ENCODE assay signal across 17 mouse cellular contexts in genomic region chr17:85291154-85291553, GRCm38 (mm10).
"Had no signal": no experiment of that assay in that cellular context is flagged by ENCODE, and none has a peak within 500 bp of the region (broad histone marks: within the 10 kb centered on the region; RNA-seq: fewer than 3 reads in every experiment).

No protein-coding gene starts in this region.

- H3K27me3 ChIP-seq: limb, embryonic 12.5 days; liver, embryonic 15.5 days; midbrain, embryonic 13.5 days; neural tube, embryonic 12.5 days had no signal

- H3K9me3 ChIP-seq: liver, embryonic 15.5 days; midbrain, embryonic 13.5 days had no signal

- H3K27ac ChIP-seq: limb, embryonic 12.5 days; liver, embryonic 15.5 days; midbrain, embryonic 13.5 days; neural tube, embryonic 12.5 days had no signal

- H3K4me2 ChIP-seq: limb, embryonic 12.5 days; liver, embryonic 15.5 days; midbrain, embryonic 13.5 days; neural tube, embryonic 12.5 days had no signal

- H3K4me3 ChIP-seq: limb, embryonic 12.5 days; liver, embryonic 15.5 days; midbrain, embryonic 13.5 days; neural tube, embryonic 12.5 days had no signal

- H3K9ac ChIP-seq: limb, embryonic 12.5 days; liver, embryonic 15.5 days; midbrain, embryonic 13.5 days; neural tube, embryonic 12.5 days had no signal

- ATAC-seq: lung, postnatal 0 days; midbrain, embryonic 13.5 days had no signal

- H3K4me1 ChIP-seq: limb, embryonic 12.5 days; liver, embryonic 15.5 days; neural tube, embryonic 12.5 days had no signal

- DNase-seq: kidney, adult 11 months; kidney, adult 9 months; kidney, postnatal 14 days; layer of hippocampus, postnatal 36 days; liver; lung, adult 2 months; lung, postnatal 36 days; retina, postnatal 1 day; right cerebral cortex, postnatal 4 days; spleen, adult 18-20 months; thymus, adult 2 months; thymus, postnatal 25 days had no signal

- H3K36me3 ChIP-seq: limb, embryonic 12.5 days; liver, embryonic 15.5 days; midbrain, embryonic 13.5 days; neural tube, embryonic 12.5 days had no signal
